Mouse (Mus musculus) left cerebral cortex, postnatal 14 days (tissue): ENCODE data around the gene Cirbp. TPM values are rescaled to one million over a fixed set of nuclear protein-coding genes. Genes with fewer than 3 reads are reported as not detected.

ENCODE experiments used
- DNase-seq, 2 experiments: peaks; one replicate each; pipeline ENCODE4 v3.0.0; 2021 to 2022; ENCODE audit warnings: low spot score in 2 of 2, mixed read lengths in 1 of 2
- intact Hi-C: fragments of 180-260 bp; cut with DNase I; formaldehyde crosslinking; loops from one replicate; pipeline ENCODE4 v1.15.1; 2025
- long read RNA-seq, 2 experiments: library from polyadenylated mRNA; stranded (forward); transcript quantifications; one replicate each; pipeline ENCODE4 v2.0.0; 2021
- total RNA-seq, 2 experiments: library from RNA; stranded (reverse); gene quantifications; 2 replicates each; pipeline ENCODE4 v1.2.3; 2021

Gene Cirbp
- 100 to 1,000 TPM in 1 of 2 experiments, 10 to 100 TPM in 1; 95.6 to 111 TPM for total RNA-seq
- long read RNA-seq, experiment 1, transcript Cirbp-202 (7 exons, 1,321 nt): major isoform, 205 of 264 reads
- long read RNA-seq, experiment 1, transcript Cirbp-204 (6 exons, 912 nt): minor isoform, 5 of 264 reads
- long read RNA-seq, experiment 1, partial matches to known transcripts: 4 of 264 reads
- long read RNA-seq, experiment 1, other reads (novel, unspliced or antisense): 48 of 264 reads
- long read RNA-seq, experiment 2, transcript Cirbp-202 (7 exons, 1,321 nt): major isoform, 101 of 148 reads
- long read RNA-seq, experiment 2, partial matches to known transcripts: 24 of 148 reads
- long read RNA-seq, experiment 2, other reads (novel, unspliced or antisense): 17 of 148 reads

GRCm38 (mm10) chr10:80165392-80166128 lies at the start of gene Cirbp:
TSS of gene Cirbp (plus strand) at chr10:80165985.
- intact Hi-C loops: loop anchor here (1.0 kb wide), 1 partner anchor 17 kb away; the partner anchor contains the start of gene Midn
- peak in 1 of 2 experiments; percentile 68 for DNase-seq

- DNase-seq: no peak
- intact Hi-C loops: no loop called here
These were observed 49.2 kb upstream of the Cirbp start for GRCm38 (mm10) chr10:80116563-80116926.

GRCm38 (mm10) chr10:80116927-80117691 lies 48.7 kb upstream of the Cirbp start:
- intact Hi-C loops: no loop called here

GRCm38 (mm10) chr10:80117736-80118135 lies 48.0 kb upstream of the Cirbp start:
- DNase-seq: no peak
- intact Hi-C loops: no loop called here

More at GRCm38 (mm10) chr10:80116927-80117691, 48.7 kb upstream of the Cirbp start:
- no peak for DNase-seq

GRCm38 (mm10) chr10:80118552-80118951 lies 47.2 kb upstream of the Cirbp start:
- no peak for DNase-seq
- intact Hi-C loops: no loop called here

GRCm38 (mm10) chr10:80120146-80120545 lies 45.6 kb upstream of the Cirbp start:
- DNase-seq: no peak
- intact Hi-C loops: no loop called here

GRCm38 (mm10) chr10:80121639-80122038 lies 44.1 kb upstream of the Cirbp start:
- intact Hi-C loops: no loop called here
- DNase-seq: no peak

- intact Hi-C loops: no loop called here
- no peak for DNase-seq
These were observed 41.7 kb upstream of the Cirbp start for GRCm38 (mm10) chr10:80123932-80124562.

- DNase-seq: no peak
- intact Hi-C loops: no loop called here
These were observed 37.9 kb upstream of the Cirbp start for GRCm38 (mm10) chr10:80127920-80128319.

- DNase-seq: peak in 1 of 2 experiments; percentile 37
- intact Hi-C loops: no loop called here
These were observed 35.9 kb upstream of the Cirbp start for GRCm38 (mm10) chr10:80129846-80130245.

- intact Hi-C loops: no loop called here
- no peak for DNase-seq
These were observed 35.3 kb upstream of the Cirbp start for GRCm38 (mm10) chr10:80130403-80131031.

- intact Hi-C loops: no loop called here
- DNase-seq: peak; percentile 76 to 79
These were observed 34.4 kb upstream of the Cirbp start for GRCm38 (mm10) chr10:80131316-80131951.

- no peak for DNase-seq
- intact Hi-C loops: no loop called here
These were observed 33.8 kb upstream of the Cirbp start for GRCm38 (mm10) chr10:80131952-80132350.

- peak in 1 of 2 experiments; percentile 34 for DNase-seq
- intact Hi-C loops: no loop called here
These were observed 32.4 kb upstream of the Cirbp start for GRCm38 (mm10) chr10:80133226-80133849.

GRCm38 (mm10) chr10:80134421-80134820 lies 31.4 kb upstream of the Cirbp start:
- intact Hi-C loops: no loop called here
- no peak for DNase-seq

GRCm38 (mm10) chr10:80135161-80135560 lies 30.6 kb upstream of the Cirbp start:
- DNase-seq: no peak
- intact Hi-C loops: no loop called here

GRCm38 (mm10) chr10:80135641-80136040 lies 30.1 kb upstream of the Cirbp start:
- no peak for DNase-seq
- intact Hi-C loops: no loop called here
